Mouse (Mus musculus) midbrain, embryonic 13.5 days (tissue): Measurements from ENCODE around the gene Defa35. TPM values are rescaled to one million over a fixed set of nuclear protein-coding genes. Genes with fewer than 3 reads are reported as not detected.
"Not testable (repeated sequence)": the region's sequence is repeated elsewhere in the genome, so short reads cannot be mapped to it uniquely, and the experiment has no call there.

ENCODE experiments used
- ATAC-seq: fragments of 200-750 bp; cut with Nextera tagmentation; 2 replicates; pipeline ENCODE4 v1.8.0; 2017; ENCODE audit warnings: mild to moderate bottlenecking, moderate TSS enrichment, moderate library complexity
- H3K27ac ChIP-seq: fragments of 300-500 bp; sonication (generic); 2 replicates; pipeline ENCODE4 v1.5.1; 2015; ENCODE audit warnings: inconsistent platforms, mild to moderate bottlenecking, moderate library complexity
- H3K27me3 ChIP-seq: fragments of 300-500 bp; sonication (generic); 2 replicates; pipeline ENCODE4 v1.6.1; 2015; ENCODE audit warnings: mild to moderate bottlenecking, inconsistent platforms
- H3K36me3 ChIP-seq: fragments of 300-500 bp; sonication (generic); 2 replicates; pipeline ENCODE4 v1.6.1; 2015; ENCODE audit warnings: mild to moderate bottlenecking, inconsistent platforms
- H3K4me1 ChIP-seq: fragments of 300-500 bp; sonication (generic); replicated peaks from 2 replicates; pipeline ENCODE4 v1.6.1; 2015; ENCODE audit warnings: inconsistent platforms
- H3K4me2 ChIP-seq: fragments of 300-500 bp; sonication (generic); replicated peaks from 2 replicates; pipeline ENCODE4 v1.6.1; 2015; ENCODE audit warnings: moderate library complexity, mild to moderate bottlenecking, inconsistent platforms
- H3K4me3 ChIP-seq: fragments of 300-500 bp; sonication (generic); replicated peaks from 2 replicates; pipeline ENCODE4 v1.5.1; 2015; ENCODE audit warnings: mild to moderate bottlenecking, inconsistent platforms
- H3K9ac ChIP-seq: fragments of 300-500 bp; sonication (generic); replicated peaks from 2 replicates; pipeline ENCODE4 v1.6.1; 2015; ENCODE audit warnings: mild to moderate bottlenecking, inconsistent platforms
- H3K9me3 ChIP-seq: fragments of 300-500 bp; sonication (generic); 2 replicates; pipeline ENCODE4 v1.6.1; 2016; ENCODE audit warnings: mild to moderate bottlenecking, inconsistent platforms
- WGBS: fragments of 180-500 bp; shearing (Covaris S2); methylation state at CpG from one replicate; pipeline ENCODE4 v1.1.7; 2015; 5-methylcytosine and 5-hydroxymethylcytosine counted together
- polyA plus RNA-seq: library from polyadenylated mRNA; unstranded; fragments of >200 nt; fragmentation: Nextera tagmentation; extraction: Ambion mirVana; gene quantifications from 2 replicates; pipeline ENCODE4 v1.2.1, GENCODE M21; 2015

Defa35 gene
- polyA plus RNA-seq, result not detected in 2 replicates

GRCm38 (mm10) chr8:21064738-21065137 is at the start of gene Defa35:
Defa35 (plus strand) TSS chr8:21065038.
- 80% methylated on average over 1 of the region's 1 CpGs for WGBS
- not testable (repeated sequence) for H3K4me3 ChIP-seq, H3K27ac ChIP-seq, H3K4me2 ChIP-seq, H3K27me3 ChIP-seq, H3K9me3 ChIP-seq, H3K4me1 ChIP-seq, H3K36me3 ChIP-seq, H3K9ac ChIP-seq, ATAC-seq

- H3K36me3 ChIP-seq, ATAC-seq, H3K27ac ChIP-seq: not testable (repeated sequence)
Measured at GRCm38 (mm10) chr8:21025245-21025644, 39.6 kb upstream of the Defa35 start, which contains the start of gene Defa21. Defa21 (plus strand) TSS chr8:21025545.

GRCm38 (mm10) chr8:21054747-21055146 is 10.1 kb upstream of the Defa35 start, which contains the start of gene Defa23:
Defa23 (plus strand) TSS chr8:21055047.
- H3K27me3 ChIP-seq, ATAC-seq, H3K9ac ChIP-seq, H3K4me3 ChIP-seq, H3K27ac ChIP-seq, H3K4me2 ChIP-seq, H3K4me1 ChIP-seq, H3K9me3 ChIP-seq, H3K36me3 ChIP-seq: not testable (repeated sequence)
- no CpG with 5 or more reads among the region's 1 CpGs for WGBS

More at GRCm38 (mm10) chr8:21025245-21025644, 39.6 kb upstream of the Defa35 start, which contains the start of gene Defa21:
- not testable (repeated sequence) for H3K4me3 ChIP-seq, H3K9ac ChIP-seq, H3K4me2 ChIP-seq, H3K9me3 ChIP-seq, H3K4me1 ChIP-seq, H3K27me3 ChIP-seq
- WGBS, result no CpG with 5 or more reads among the region's 1 CpGs

GRCm38 (mm10) chr8:21084142-21084541 is 19.3 kb downstream of the Defa35 start, which contains the start of gene Defa25:
Defa25 (plus strand) TSS chr8:21084442.
- not testable (repeated sequence) for ATAC-seq, H3K36me3 ChIP-seq, H3K4me3 ChIP-seq, H3K9me3 ChIP-seq, H3K4me1 ChIP-seq, H3K27ac ChIP-seq, H3K27me3 ChIP-seq, H3K9ac ChIP-seq, H3K4me2 ChIP-seq

GRCm38 (mm10) chr8:21093106-21093505 is 28.3 kb downstream of the Defa35 start:
- Histone ChIP-seq H3K36me3 (no peaks in the 10 kb centered on the region), H3K27me3 (no peaks in the 10 kb centered on the region), H3K9me3 (0 out of 2 replicates have a peak, but pooled peaks cover 9% of the 10 kb centered on the region), H3K4me1 (no peaks in the 10 kb centered on the region), H3K27ac (no peak overlapping the region), H3K4me2 (no peak overlapping the region), H3K4me3 (no peak overlapping the region), H3K9ac (no peak overlapping the region)
- no peak for ATAC-seq
- 49% methylated on average over 4 of the region's 4 CpGs for WGBS

GRCm38 (mm10) chr8:21095950-21096349 is 31.1 kb downstream of the Defa35 start, which contains the start of gene Gm14851:
Gm14851 (minus strand) TSS chr8:21096050.
- WGBS, result no CpG with 5 or more reads among the region's 2 CpGs
- not testable (repeated sequence) for H3K4me1 ChIP-seq, H3K4me2 ChIP-seq, H3K27ac ChIP-seq, ATAC-seq, H3K9ac ChIP-seq, H3K4me3 ChIP-seq, H3K27me3 ChIP-seq, H3K36me3 ChIP-seq
- peaks cover 20% of the 10 kb centered on the region; the same call in 1 of the 2 replicates for H3K9me3 ChIP-seq

Other genes with a start within 250 kb of the Defa35 start
- gene Defb33, start 172.4 kb upstream of the Defa35 start, polyA plus RNA-seq, result not detected in 2 replicates
- gene Gm15056, start 162.4 kb upstream of the Defa35 start, polyA plus RNA-seq, result not detected in 2 replicates
- gene Gm6040, start 143.0 kb upstream of the Defa35 start, polyA plus RNA-seq, result not detected in 2 replicates
- not detected in 2 replicates for gene AY761185, start 120.3 kb upstream of the Defa35 start, polyA plus RNA-seq
- not detected in 2 replicates for gene Defa21, start 39.5 kb upstream of the Defa35 start, polyA plus RNA-seq
- not detected in 2 replicates for gene Defa23, start 10.0 kb upstream of the Defa35 start, polyA plus RNA-seq
- not detected in 2 replicates for gene Defa25, start 19.4 kb downstream of the Defa35 start, polyA plus RNA-seq
- not detected in 2 replicates for gene Gm14851, start 31.0 kb downstream of the Defa35 start, polyA plus RNA-seq
- not detected in 2 replicates for gene Defa30, start 69.6 kb downstream of the Defa35 start, polyA plus RNA-seq
- not detected in 2 replicates for gene Defa22, start 97.2 kb downstream of the Defa35 start, polyA plus RNA-seq
- not detected in 2 replicates for gene Defa31, start 126.6 kb downstream of the Defa35 start, polyA plus RNA-seq
- gene Gm15293, start 136.5 kb downstream of the Defa35 start, polyA plus RNA-seq, result not detected in 2 replicates
- gene Gm15292, start 184.7 kb downstream of the Defa35 start, polyA plus RNA-seq, result not detected in 2 replicates